Mouse (Mus musculus) forebrain, embryonic 10.5 days (tissue): ENCODE measurements around the gene Map7. TPM values are rescaled to one million over a fixed set of nuclear protein-coding genes. Genes with fewer than 3 reads are reported as not detected.

ENCODE experiments used
- microRNA-seq: library from miRNA; unstranded; fragments of <30 nt; microRNA quantifications from one replicate; pipeline ENCODE4, GENCODE M21; 2017
- polyA plus RNA-seq: library from polyadenylated mRNA; unstranded; fragments of >200 nt; fragmentation: Nextera tagmentation; extraction: Ambion mirVana; gene quantifications from 2 replicates; pipeline ENCODE4 v1.2.1, GENCODE M21; 2016

The Map7 gene
- polyA plus RNA-seq, 1 experiment from 2014 or later: 9.1 TPM

Small RNA genes within 50 kb of the gene (microRNA-seq; reads per million reads assigned to microRNA genes)
- gene Mir6413: not detected

Other genes starting within 250 kb of the Map7 start
- 25.5 and 28.9 TPM in 2 replicates for gene Pex7, start 240.8 kb upstream of the Map7 start, polyA plus RNA-seq
- gene Map3k5, start 214.0 kb upstream of the Map7 start, polyA plus RNA-seq: 0.32 and 0.42 TPM in 2 replicates
- 179 and 183 TPM in 2 replicates for gene Bclaf1, start 164.0 kb downstream of the Map7 start, polyA plus RNA-seq
- 3.1 and 3.3 TPM in 2 replicates for gene Mtfr2, start 199.3 kb downstream of the Map7 start, polyA plus RNA-seq